Mouse (Mus musculus) liver, postnatal 0 days (tissue): ENCODE results near the gene Rdh5.

Source experiments
- CTCF ChIP-seq: sonication (generic); IDR thresholded peaks from 2 replicates; pipeline ENCODE4 v1.5.1; 2016; ENCODE audit warnings: antibody characterized with exemption, low read depth
- EP300 ChIP-seq: IDR thresholded peaks from 2 replicates; pipeline ENCODE4 v1.6.1; 2016; ENCODE audit warnings: antibody characterized with exemption, low read depth, mild to moderate bottlenecking

GRCm38 (mm10) chr10:128964961-128965360 is 42.3 kb upstream of the Rdh5 start:
- TF ChIP-seq CTCF = no peak
- no peak; the same call in 1 of the 2 replicates for TF ChIP-seq EP300
